Mouse (Mus musculus) bone marrow, adult 2 months (tissue): ENCODE data around the gene Ccdc157.

Experiments used
- CTCF ChIP-seq: fragments of 200-500 bp; IDR thresholded peaks from 2 replicates; pipeline ENCODE4 v1.5.1; 2011; ENCODE audit warnings: low read length, control low read depth; ENCODE audit not compliant: control insufficient read depth, insufficient read depth
- POLR2A ChIP-seq: fragments of 200-500 bp; IDR thresholded peaks from 2 replicates; pipeline ENCODE4 v1.6.1; 2011; ENCODE audit warnings: low read depth, mild to moderate bottlenecking, control low read depth, low read length, borderline replicate concordance; ENCODE audit not compliant: control insufficient read depth

- TF ChIP-seq CTCF = peak; percentile 71
- TF ChIP-seq POLR2A = no peak
Measured at GRCm38 (mm10) chr11:4094378-4095170, 65.5 kb downstream of the Ccdc157 start.
